Mouse (Mus musculus): ENCODE measurements around the gene Ankrd65. TPM values are rescaled to one million over a fixed set of nuclear protein-coding genes. Genes with fewer than 3 reads are reported as not detected.
A peak's percentile ranks its signal among the peaks of the same experiment; 100 is the strongest.

Ankrd65 gene
- polyA plus RNA-seq, 1 experiment, result not detected

DNA sequence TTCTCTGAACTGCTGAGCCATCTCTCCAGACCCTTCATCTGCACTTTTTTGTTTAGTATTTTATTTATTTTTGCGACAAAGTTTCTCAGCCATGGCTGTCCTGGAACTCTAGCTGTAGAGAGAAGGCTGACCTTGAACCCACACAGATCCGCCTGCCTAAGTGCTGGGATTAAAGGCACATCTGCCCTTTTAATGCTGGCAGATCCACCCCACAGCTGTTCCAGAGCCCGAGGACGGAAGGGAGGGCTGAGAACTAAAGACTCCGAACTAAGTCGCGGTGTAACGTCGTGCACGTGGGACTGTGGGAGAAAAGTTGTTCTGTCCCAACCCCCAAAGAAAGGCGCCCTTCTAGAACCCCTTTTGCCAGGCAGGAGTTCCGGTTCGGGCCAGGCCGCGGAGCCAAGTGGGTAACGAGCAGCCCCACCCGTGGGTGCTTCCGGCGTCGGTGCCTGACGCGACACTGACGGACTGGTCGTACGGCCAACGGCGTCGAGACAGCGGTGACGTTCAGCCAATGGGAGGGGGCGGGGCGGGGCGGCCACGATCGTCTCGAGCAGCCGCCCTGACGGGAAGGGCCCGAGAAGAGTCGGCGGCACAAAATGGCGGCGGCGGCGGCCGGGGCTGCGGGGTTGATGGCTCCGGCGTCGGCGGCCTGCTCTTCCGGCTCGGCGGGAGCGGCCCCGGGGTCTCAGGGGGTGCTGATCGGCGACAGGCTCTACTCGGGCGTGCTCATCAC is 21.9 kb downstream of the Ankrd65 start, which contains the start of gene Ccnl2:
Ccnl2 (plus strand) TSS at position 561 of the 736 bp plus-strand sequence.
- Histone ChIP-seq H3K4me3 (replicated peaks; ENCODE audit: control insufficient read depth, low read depth, low read length) (peak within 1 kb of the TSS; percentile 81), H3K4me1 (ENCODE audit: control insufficient read depth, insufficient read depth, low read length) (peaks cover 2% of the 10 kb centered on the region), H3K27ac (ENCODE audit: control insufficient read depth, insufficient read depth, low read depth, low read length, poor library complexity) (peak within 1 kb of the TSS; percentile 84)
- WGBS, result under 1% methylated on average over 60 of the region's 60 CpGs
- TF ChIP-seq POLR2A (IDR thresholded peaks at IDR 0.05; ENCODE audit: borderline replicate concordance, control insufficient read depth, low read depth, low read length), result peak; percentile 74; the same call in 1 of the 2 replicates
- no peak for TF ChIP-seq CTCF (IDR thresholded peaks at IDR 0.05; ENCODE audit: control insufficient read depth, insufficient read depth, low read length)

DNA sequence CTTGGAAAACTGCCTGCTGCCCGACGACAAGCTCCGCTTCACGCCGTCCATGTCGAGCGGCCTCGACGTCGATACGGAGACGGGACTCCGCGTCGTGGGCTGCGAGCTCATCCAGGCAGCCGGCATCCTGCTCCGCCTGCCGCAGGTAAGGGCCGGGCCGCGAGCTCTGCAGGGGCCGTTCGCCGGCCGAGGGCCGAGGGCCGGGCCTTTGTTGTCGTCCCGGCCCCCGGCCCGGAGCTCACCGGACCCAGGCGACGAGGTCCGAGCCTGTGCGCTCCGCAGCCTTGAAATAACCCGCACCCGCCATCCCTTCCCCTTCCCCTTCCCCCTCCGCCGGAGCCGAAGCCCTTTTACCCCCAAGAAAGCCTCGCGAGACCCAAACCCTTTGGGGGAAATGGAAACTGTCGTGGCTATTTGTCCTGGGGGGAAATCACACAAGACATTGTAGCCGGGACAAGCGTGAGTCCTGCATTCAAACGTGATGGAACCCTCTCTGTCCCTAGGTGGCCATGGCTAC is 22.5 kb downstream of the Ankrd65 start:
- Histone ChIP-seq H3K4me3 (replicated peaks; ENCODE audit: control insufficient read depth, low read depth, low read length) (peak overlapping the region; percentile 73), H3K27ac (ENCODE audit: control insufficient read depth, insufficient read depth, low read depth, low read length, poor library complexity) (peak overlapping the region; percentile 84), H3K4me1 (ENCODE audit: control insufficient read depth, insufficient read depth, low read length) (peaks cover 2% of the 10 kb centered on the region)
- WGBS, result under 1% methylated on average over 49 of the region's 49 CpGs
- TF ChIP-seq POLR2A (IDR thresholded peaks at IDR 0.05; ENCODE audit: borderline replicate concordance, control insufficient read depth, low read depth, low read length) (no peak), CTCF (IDR thresholded peaks at IDR 0.05; ENCODE audit: control insufficient read depth, insufficient read depth, low read length) (no peak)

DNA sequence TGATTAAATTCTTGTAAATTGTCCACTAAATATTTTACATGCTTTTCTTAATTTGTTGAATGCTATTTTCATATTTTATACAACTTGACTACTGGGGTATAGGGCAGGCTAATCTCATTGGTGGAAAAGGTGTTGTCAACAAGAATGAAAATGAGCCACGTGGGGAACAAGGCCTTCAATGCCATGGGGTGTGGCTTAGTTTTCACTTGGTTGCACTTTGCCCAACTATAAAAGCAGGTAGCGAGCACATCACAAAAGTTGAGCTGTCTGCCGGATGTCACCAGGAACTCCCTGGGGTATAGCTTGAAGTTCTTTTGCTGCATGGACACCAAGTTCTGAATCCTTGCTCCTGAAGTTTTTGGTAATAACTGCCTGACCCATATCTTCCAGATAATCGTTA is 27.3 kb downstream of the Ankrd65 start:
- WGBS, result 83% methylated on average over 4 of the region's 4 CpGs
- no peak overlapping the region for H3K27ac ChIP-seq (ENCODE audit: control insufficient read depth, insufficient read depth, low read depth, low read length, poor library complexity)
- TF ChIP-seq POLR2A (IDR thresholded peaks at IDR 0.05; ENCODE audit: borderline replicate concordance, control insufficient read depth, low read depth, low read length) (no peak), CTCF (IDR thresholded peaks at IDR 0.05; ENCODE audit: control insufficient read depth, insufficient read depth, low read length) (no peak)
- H3K4me3 ChIP-seq (replicated peaks; ENCODE audit: control insufficient read depth, low read depth, low read length), result no peak overlapping the region
- H3K4me1 ChIP-seq (ENCODE audit: control insufficient read depth, insufficient read depth, low read length), result peaks cover 2% of the 10 kb centered on the region

DNA sequence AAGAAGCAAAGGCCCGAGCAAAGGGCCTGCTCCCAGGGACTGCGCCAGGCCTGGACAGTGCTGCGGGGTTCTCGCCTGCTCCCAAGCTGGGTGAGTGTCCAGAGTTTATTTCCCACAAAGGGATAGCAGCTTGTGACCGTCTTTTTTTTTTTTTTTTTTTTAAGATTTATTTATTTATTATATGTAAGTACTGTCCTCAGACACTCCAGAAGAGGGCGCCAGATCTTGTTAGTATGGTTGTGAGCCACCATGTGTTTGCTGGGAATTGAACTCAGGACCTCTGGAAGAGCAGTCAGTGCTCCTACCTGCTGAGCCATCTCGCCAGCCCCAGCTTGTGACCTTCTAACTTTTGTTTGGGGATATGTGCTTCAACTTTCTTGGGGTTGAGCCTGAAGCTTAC is 30.8 kb downstream of the Ankrd65 start:
- 76% methylated on average over 7 of the region's 7 CpGs for WGBS
- no peak overlapping the region for H3K4me3 ChIP-seq (replicated peaks; ENCODE audit: control insufficient read depth, low read depth, low read length)
- no peak for TF ChIP-seq CTCF (IDR thresholded peaks at IDR 0.05; ENCODE audit: control insufficient read depth, insufficient read depth, low read length)
- TF ChIP-seq POLR2A (IDR thresholded peaks at IDR 0.05; ENCODE audit: borderline replicate concordance, control insufficient read depth, low read depth, low read length), result no peak
- H3K4me1 ChIP-seq (ENCODE audit: control insufficient read depth, insufficient read depth, low read length), result no peaks in the 10 kb centered on the region
- H3K27ac ChIP-seq (ENCODE audit: control insufficient read depth, insufficient read depth, low read depth, low read length, poor library complexity), result no peak overlapping the region

DNA sequence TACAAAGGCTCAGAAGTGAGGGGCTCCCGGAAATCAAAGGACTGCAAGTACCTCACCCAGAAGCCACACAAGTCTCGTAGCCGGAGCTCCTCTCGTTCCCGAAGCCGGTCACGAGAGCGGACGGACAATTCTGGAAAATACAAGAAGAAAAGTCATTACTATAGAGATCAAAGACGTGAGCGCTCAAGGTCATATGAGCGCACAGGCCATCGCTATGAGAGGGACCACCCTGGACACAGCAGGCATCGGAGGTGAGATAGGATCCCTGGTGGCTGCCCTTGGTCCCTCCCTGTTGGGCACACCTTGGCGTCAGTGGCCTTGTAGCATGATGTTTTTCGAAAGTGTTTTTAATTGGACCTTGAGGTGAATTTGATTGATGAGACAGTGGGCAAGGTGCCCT is 33.2 kb downstream of the Ankrd65 start:
- H3K4me1 ChIP-seq (ENCODE audit: control insufficient read depth, insufficient read depth, low read length), result no peaks in the 10 kb centered on the region
- WGBS, result 93% methylated on average over 16 of the region's 16 CpGs
- no peak overlapping the region for H3K4me3 ChIP-seq (replicated peaks; ENCODE audit: control insufficient read depth, low read depth, low read length)
- TF ChIP-seq CTCF (IDR thresholded peaks at IDR 0.05; ENCODE audit: control insufficient read depth, insufficient read depth, low read length) (no peak), POLR2A (IDR thresholded peaks at IDR 0.05; ENCODE audit: borderline replicate concordance, control insufficient read depth, low read depth, low read length) (no peak)
- no peak overlapping the region for H3K27ac ChIP-seq (ENCODE audit: control insufficient read depth, insufficient read depth, low read depth, low read length, poor library complexity)

DNA sequence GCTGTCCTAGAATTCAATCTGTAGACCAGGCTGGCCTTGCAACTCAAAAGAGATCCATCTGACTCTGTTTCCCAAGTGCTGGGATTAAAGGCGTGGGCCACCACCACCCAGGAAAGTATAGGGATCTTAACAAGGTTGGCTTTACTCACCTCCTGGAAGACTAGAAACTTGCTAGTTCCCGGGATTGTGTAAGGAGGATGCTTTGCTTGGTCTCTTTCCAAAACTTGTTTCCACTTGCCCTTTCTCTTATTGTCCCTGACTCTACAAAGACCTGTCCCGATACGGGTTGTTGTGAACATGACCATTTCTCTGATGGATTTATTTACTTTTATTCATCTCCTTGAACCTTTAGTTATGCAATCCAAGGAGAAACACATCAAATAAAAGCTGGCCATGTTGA is 39.6 kb downstream of the Ankrd65 start:
- Histone ChIP-seq H3K4me1 (ENCODE audit: control insufficient read depth, insufficient read depth, low read length) (peaks cover 4% of the 10 kb centered on the region), H3K27ac (ENCODE audit: control insufficient read depth, insufficient read depth, low read depth, low read length, poor library complexity) (no peak overlapping the region), H3K4me3 (replicated peaks; ENCODE audit: control insufficient read depth, low read depth, low read length) (no peak overlapping the region)
- WGBS, result 97% methylated on average over 4 of the region's 4 CpGs
- TF ChIP-seq CTCF (IDR thresholded peaks at IDR 0.05; ENCODE audit: control insufficient read depth, insufficient read depth, low read length) (no peak), POLR2A (IDR thresholded peaks at IDR 0.05; ENCODE audit: borderline replicate concordance, control insufficient read depth, low read depth, low read length) (no peak)

DNA sequence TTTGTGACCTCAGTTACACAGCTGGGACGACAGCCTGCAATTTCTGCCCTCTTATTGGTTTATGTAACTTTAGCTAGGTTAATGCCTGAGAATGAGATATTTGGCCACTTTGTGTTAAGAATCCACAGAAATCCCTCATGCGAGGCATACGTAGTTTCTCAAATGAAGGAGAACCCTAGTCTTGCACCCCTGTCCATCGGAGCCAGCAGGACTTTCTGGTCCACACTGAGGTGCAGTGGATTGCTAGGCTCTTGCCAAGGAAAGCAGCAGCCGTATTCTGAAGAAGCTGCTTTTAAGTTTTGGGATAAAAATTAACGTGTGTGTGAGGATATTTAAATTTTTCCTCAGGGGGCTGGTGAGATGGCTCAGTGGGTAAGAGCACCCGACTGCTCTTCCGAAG is 40.4 kb downstream of the Ankrd65 start:
- Histone ChIP-seq H3K4me1 (ENCODE audit: control insufficient read depth, insufficient read depth, low read length) (peaks cover 4% of the 10 kb centered on the region), H3K4me3 (replicated peaks; ENCODE audit: control insufficient read depth, low read depth, low read length) (peak overlapping the region; percentile 21), H3K27ac (ENCODE audit: control insufficient read depth, insufficient read depth, low read depth, low read length, poor library complexity) (no peak overlapping the region)
- 42% methylated on average over 8 of the region's 8 CpGs for WGBS
- TF ChIP-seq CTCF (IDR thresholded peaks at IDR 0.05; ENCODE audit: control insufficient read depth, insufficient read depth, low read length) (no peak), POLR2A (IDR thresholded peaks at IDR 0.05; ENCODE audit: borderline replicate concordance, control insufficient read depth, low read depth, low read length) (no peak)

DNA sequence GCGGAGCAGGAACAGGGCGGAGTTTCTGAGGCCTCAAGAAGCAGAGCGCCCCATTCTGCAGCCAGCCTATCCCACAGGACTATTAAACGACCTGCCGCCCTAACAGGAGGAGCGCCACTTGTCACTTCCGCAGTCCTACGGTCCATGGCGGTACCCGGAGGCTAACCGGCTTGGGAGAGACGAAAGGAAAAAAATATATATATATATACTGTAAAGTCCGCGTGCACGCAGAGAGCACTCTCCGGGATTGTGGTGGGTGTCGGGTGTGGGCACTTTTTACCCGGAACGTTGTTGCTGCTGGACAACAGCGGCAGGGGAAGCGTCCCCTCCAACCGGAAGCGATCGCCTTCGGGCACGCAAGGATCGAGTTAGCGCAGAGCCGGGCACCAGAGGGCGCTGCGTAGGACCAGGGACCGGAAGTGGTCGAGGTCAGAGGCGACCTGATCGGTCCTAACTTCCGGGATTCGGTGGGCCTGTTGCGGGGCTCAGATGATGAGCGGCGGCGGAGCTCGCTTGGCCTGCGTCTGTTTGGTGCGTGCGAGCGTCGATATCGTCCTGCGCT is 41.0 kb downstream of the Ankrd65 start, which contains the start of gene Aurkaip1:
Aurkaip1 (plus strand) TSS at position 68 of the 562 bp plus-strand sequence.
- TF ChIP-seq POLR2A (IDR thresholded peaks at IDR 0.05; ENCODE audit: borderline replicate concordance, control insufficient read depth, low read depth, low read length), result peak; percentile 79; the same call in 1 of the 2 replicates
- TF ChIP-seq CTCF (IDR thresholded peaks at IDR 0.05; ENCODE audit: control insufficient read depth, insufficient read depth, low read length), result peak; percentile 93
- under 1% methylated on average over 49 of the region's 49 CpGs for WGBS

More for the DNA sequence above, 41.0 kb downstream of the Ankrd65 start, which contains the start of gene Aurkaip1:
- peak within 1 kb of the TSS; percentile 91 for H3K27ac ChIP-seq (ENCODE audit: control insufficient read depth, insufficient read depth, low read depth, low read length, poor library complexity)
- H3K4me1 ChIP-seq (ENCODE audit: control insufficient read depth, insufficient read depth, low read length), result peaks cover 4% of the 10 kb centered on the region
- peak within 1 kb of the TSS; percentile 96 for H3K4me3 ChIP-seq (replicated peaks; ENCODE audit: control insufficient read depth, low read depth, low read length)

All from bone marrow, adult 2 months (tissue).